Mouse (Mus musculus) kidney, embryonic 16.5 days (tissue): Measurements from ENCODE around the gene A830018L16Rik. TPM values are rescaled to one million over a fixed set of nuclear protein-coding genes. Genes with fewer than 3 reads are reported as not detected.
"Not testable (repeated sequence)": the region's sequence is repeated elsewhere in the genome, so short reads cannot be mapped to it uniquely, and the experiment has no call there.

Source experiments
- ATAC-seq: fragments of 200-750 bp; cut with Nextera tagmentation; 2 replicates; pipeline ENCODE4 v1.8.0; 2017; ENCODE audit warnings: moderate TSS enrichment; ENCODE audit not compliant: low FRiP score, low TSS enrichment
- H3K27ac ChIP-seq: fragments of 300-500 bp; sonication (generic); 2 replicates; pipeline ENCODE4 v1.5.1; 2014; ENCODE audit warnings: low read length
- H3K27me3 ChIP-seq: fragments of 300-500 bp; sonication (generic); 2 replicates; pipeline ENCODE4 v1.6.1; 2014; ENCODE audit warnings: low read length, control low read depth, mixed read lengths; ENCODE audit not compliant: insufficient read depth
- H3K36me3 ChIP-seq: fragments of 300-500 bp; sonication (generic); 2 replicates; pipeline ENCODE4 v1.6.1; 2014; ENCODE audit warnings: low read length, control low read depth, mixed read lengths; ENCODE audit not compliant: insufficient read depth
- H3K4me1 ChIP-seq: fragments of 300-500 bp; sonication (generic); 2 replicates; pipeline ENCODE4 v1.6.1; 2014; ENCODE audit warnings: low read length, control low read depth, mixed read lengths; ENCODE audit not compliant: insufficient read depth
- H3K4me2 ChIP-seq: fragments of 300-500 bp; sonication (generic); replicated peaks from 2 replicates; pipeline ENCODE4 v1.6.1; 2014; ENCODE audit warnings: low read depth, low read length
- H3K4me3 ChIP-seq: fragments of 300-500 bp; sonication (generic); 2 replicates; pipeline ENCODE4 v1.5.1; 2014; ENCODE audit warnings: mild to moderate bottlenecking, low read length
- H3K9ac ChIP-seq: fragments of 300-500 bp; sonication (generic); replicated peaks from 2 replicates; pipeline ENCODE4 v1.6.1; 2014; ENCODE audit warnings: low read length
- H3K9me3 ChIP-seq: fragments of 300-500 bp; sonication (generic); 2 replicates; pipeline ENCODE4 v1.6.1; 2016; ENCODE audit warnings: low read length, control low read depth
- WGBS: fragments of 180-500 bp; shearing (Covaris S2); extraction: QIAGEN DNeasy Blood & Tissue Kit; methylation state at CpG from one replicate; pipeline ENCODE4 v1.1.7; 2014; 5-methylcytosine and 5-hydroxymethylcytosine counted together
- polyA plus RNA-seq: library from polyadenylated mRNA; unstranded; fragments of >200 nt; fragmentation: Nextera tagmentation; extraction: Ambion mirVana; gene quantifications from 2 replicates; pipeline ENCODE4 v1.2.1, GENCODE M21; 2015

Gene A830018L16Rik
- polyA plus RNA-seq, 1 experiment from 2014 or later = 0.42 TPM

GRCm38 (mm10) chr1:11466325-11466724, 52.4 kb downstream of the A830018L16Rik start:
- H3K9me3 ChIP-seq = no peaks in the 10 kb centered on the region
- H3K4me2 ChIP-seq = no peak overlapping the region
- no peak overlapping the region for H3K9ac ChIP-seq
- H3K4me1 ChIP-seq = no peaks in the 10 kb centered on the region
- no peaks in the 10 kb centered on the region for H3K36me3 ChIP-seq
- ATAC-seq = no peak
- no peak overlapping the region for H3K27ac ChIP-seq
- WGBS = 68% methylated on average over 1 of the region's 1 CpGs
- H3K4me3 ChIP-seq = no peak overlapping the region
- no peaks in the 10 kb centered on the region for H3K27me3 ChIP-seq

DNA sequence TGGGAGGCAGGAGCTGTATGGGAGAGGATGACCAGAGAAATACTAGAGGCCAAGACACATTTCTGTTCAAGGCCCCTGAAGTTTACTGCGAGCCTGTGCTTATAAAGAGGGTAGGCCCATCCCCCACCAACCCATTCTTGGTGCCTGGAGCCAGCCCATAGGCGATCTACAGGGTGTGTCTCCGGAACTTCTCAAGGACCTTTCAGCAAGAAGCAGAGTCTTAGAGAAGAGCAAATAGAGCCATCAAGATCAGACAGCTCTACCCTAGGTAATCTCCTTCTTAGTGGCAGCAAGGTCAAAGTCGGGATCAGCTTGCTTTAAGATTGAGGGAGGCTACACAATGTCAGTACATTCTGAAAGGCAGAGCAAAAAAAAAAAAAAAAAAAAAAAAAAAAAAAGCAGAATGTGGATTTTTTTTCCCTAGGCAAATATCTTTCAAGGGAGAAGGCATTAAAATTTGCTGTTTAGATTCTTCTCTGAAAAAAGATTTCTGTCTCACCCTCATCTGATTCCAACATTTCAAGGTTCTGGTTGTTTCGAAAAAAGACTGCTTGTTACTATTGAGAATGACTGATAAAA, 53.2 kb downstream of the A830018L16Rik start:
- Histone ChIP-seq H3K27me3 (no peaks in the 10 kb centered on the region), H3K9me3 (no peaks in the 10 kb centered on the region), H3K4me3 (no peak overlapping the region), H3K4me2 (no peak overlapping the region), H3K9ac (no peak overlapping the region), H3K36me3 (no peaks in the 10 kb centered on the region), H3K27ac (no peak overlapping the region), H3K4me1 (no peaks in the 10 kb centered on the region)
- no peak for ATAC-seq
- WGBS = 61% methylated on average over 5 of the region's 5 CpGs

GRCm38 (mm10) chr1:11492936-11493335, 79.0 kb downstream of the A830018L16Rik start:
- 77% methylated on average over 2 of the region's 2 CpGs for WGBS
- Histone ChIP-seq H3K27me3 (no peaks in the 10 kb centered on the region), H3K4me2 (no peak overlapping the region), H3K36me3 (no peaks in the 10 kb centered on the region), H3K4me1 (no peaks in the 10 kb centered on the region), H3K27ac (no peak overlapping the region), H3K9me3 (no peaks in the 10 kb centered on the region), H3K9ac (no peak overlapping the region), H3K4me3 (no peak overlapping the region)
- no peak for ATAC-seq

DNA sequence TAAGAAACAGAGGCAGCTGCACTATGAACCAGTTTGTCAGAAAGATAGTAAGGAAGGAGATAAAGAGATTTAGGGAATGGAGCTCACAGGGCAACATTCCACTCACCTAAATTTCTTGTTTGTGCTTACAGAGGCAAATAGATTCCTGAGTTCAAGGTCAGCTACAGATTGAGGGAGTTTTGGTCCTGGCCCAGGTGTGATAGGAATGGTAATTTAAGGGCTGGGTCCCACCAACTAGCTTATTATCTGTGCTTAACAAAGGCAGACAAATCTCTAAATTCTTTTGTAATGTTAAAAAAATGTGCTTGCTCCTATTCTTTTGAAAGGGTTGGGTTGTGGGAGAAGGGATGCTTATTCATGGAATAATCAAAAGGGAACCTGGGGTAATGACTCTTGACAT, 87.7 kb downstream of the A830018L16Rik start:
- Histone ChIP-seq H3K4me1 (no peaks in the 10 kb centered on the region), H3K4me3 (no peak overlapping the region), H3K9me3 (no peaks in the 10 kb centered on the region), H3K36me3 (no peaks in the 10 kb centered on the region), H3K27me3 (no peaks in the 10 kb centered on the region), H3K9ac (no peak overlapping the region), H3K4me2 (no peak overlapping the region), H3K27ac (no peak overlapping the region)
- ATAC-seq = no peak

- H3K27me3 ChIP-seq, H3K27ac ChIP-seq, H3K4me3 ChIP-seq, ATAC-seq, H3K9me3 ChIP-seq, H3K9ac ChIP-seq, H3K4me2 ChIP-seq, H3K36me3 ChIP-seq, H3K4me1 ChIP-seq: not testable (repeated sequence)
- 72% methylated on average over 1 of the region's 1 CpGs for WGBS
Observed at GRCm38 (mm10) chr1:11549810-11550209, 135.9 kb downstream of the A830018L16Rik start.

DNA sequence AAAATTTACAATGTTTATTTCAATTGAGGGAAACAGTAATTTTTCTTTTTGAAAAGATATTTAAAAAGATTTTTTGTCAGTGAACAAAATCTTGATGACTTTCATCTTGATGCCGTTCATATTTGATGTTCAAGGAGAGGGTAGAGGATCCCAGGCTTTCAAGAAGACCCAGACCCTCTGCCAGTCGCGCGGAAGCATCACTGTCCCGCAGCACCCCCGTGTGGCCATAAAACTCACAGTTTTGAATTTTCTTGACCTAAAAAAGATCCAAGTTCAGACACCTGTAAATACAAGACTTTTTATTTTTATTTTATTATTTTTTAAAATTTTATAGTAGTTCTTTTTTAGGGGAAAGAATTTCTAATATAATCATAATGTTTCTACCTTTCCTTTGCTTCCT, 151.4 kb downstream of the A830018L16Rik start:
- no peak for ATAC-seq
- Histone ChIP-seq H3K27ac (no peak overlapping the region), H3K9me3 (no peaks in the 10 kb centered on the region), H3K36me3 (no peaks in the 10 kb centered on the region), H3K4me3 (no peak overlapping the region), H3K9ac (no peak overlapping the region), H3K4me2 (no peak overlapping the region), H3K27me3 (peaks cover 3% of the 10 kb centered on the region; the same call in 1 of the 2 replicates), H3K4me1 (no peaks in the 10 kb centered on the region)
- WGBS = 13% methylated on average over 6 of the region's 6 CpGs

DNA sequence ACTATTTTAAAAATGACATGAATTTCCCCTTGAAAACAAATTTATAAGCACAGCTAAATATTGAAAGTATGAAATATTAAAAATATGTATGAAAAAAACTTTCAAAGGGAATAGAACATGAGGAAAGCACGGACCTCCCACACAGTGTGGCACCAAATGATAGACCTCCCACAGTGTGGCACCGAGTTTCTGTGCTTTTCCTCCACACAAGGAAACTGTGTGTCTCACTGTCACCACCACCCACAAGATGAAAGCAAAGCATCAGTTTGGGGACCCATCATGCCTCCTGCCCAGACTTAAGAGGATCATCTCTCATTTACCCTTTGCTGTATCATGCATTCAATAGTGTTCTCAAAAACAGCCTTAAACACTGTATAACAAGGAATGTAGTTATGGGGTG, 152.8 kb downstream of the A830018L16Rik start:
- no peak for ATAC-seq
- Histone ChIP-seq H3K9me3 (no peaks in the 10 kb centered on the region), H3K4me1 (no peaks in the 10 kb centered on the region), H3K4me3 (no peak overlapping the region), H3K27ac (no peak overlapping the region), H3K9ac (no peak overlapping the region), H3K36me3 (no peaks in the 10 kb centered on the region), H3K4me2 (no peak overlapping the region), H3K27me3 (peaks cover 3% of the 10 kb centered on the region; the same call in 1 of the 2 replicates)
- 78% methylated on average over 2 of the region's 2 CpGs for WGBS

DNA sequence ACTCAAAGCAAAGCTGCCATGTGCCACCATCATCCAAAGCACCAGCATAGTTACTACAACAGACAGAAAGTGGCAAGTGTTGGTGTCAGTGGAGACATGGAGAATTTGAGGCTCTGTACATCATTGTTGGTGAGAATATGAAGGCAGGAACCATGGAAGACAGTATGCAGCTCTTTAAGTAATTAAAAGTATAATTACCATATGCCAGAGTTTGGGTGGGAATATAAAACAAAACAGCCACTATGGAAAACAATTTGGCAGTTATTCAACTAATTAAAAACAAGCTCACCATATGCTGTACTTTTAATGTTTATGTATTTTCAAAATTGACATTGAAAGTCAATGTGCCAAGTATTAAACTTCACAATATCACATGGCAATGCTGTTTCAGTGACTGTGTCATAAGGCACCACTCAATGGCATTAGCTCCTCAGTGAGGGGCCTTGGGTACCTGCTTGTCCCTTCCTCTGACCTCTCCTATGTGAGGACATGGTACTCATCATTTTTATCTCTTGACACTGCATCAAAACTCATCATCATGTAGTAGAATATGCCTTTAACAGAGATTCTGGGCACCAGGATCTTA, 153.5 kb downstream of the A830018L16Rik start:
- Histone ChIP-seq H3K9ac (no peak overlapping the region), H3K4me1 (no peaks in the 10 kb centered on the region), H3K9me3 (no peaks in the 10 kb centered on the region), H3K27ac (no peak overlapping the region), H3K27me3 (peaks cover 3% of the 10 kb centered on the region; the same call in 1 of the 2 replicates), H3K4me2 (no peak overlapping the region), H3K36me3 (no peaks in the 10 kb centered on the region), H3K4me3 (no peak overlapping the region)
- ATAC-seq = no peak

DNA sequence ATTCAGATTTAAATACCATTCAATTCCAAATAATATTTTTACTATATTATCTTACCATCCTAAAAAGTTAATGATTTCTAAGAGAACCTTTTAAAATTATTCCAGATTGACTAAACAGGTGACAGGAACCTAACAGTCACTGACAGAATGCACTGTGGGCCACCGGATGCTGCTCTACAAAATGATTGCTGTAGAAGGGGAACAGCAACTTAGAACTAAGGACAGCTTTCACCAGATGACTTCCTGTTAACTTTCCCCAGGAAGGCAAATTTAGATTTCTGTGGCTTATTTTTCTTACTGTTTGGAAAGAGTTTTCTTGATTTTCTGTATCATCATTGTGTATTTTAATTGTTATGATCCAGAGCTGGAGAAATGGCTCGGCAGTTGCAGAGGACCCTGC, 156.4 kb downstream of the A830018L16Rik start:
- Histone ChIP-seq H3K4me3 (no peak overlapping the region), H3K27me3 (no peaks in the 10 kb centered on the region), H3K4me1 (no peaks in the 10 kb centered on the region), H3K9me3 (no peaks in the 10 kb centered on the region), H3K27ac (no peak overlapping the region), H3K9ac (no peak overlapping the region), H3K36me3 (no peaks in the 10 kb centered on the region), H3K4me2 (no peak overlapping the region)
- WGBS = 84% methylated on average over 2 of the region's 2 CpGs
- ATAC-seq = no peak

GRCm38 (mm10) chr1:11573462-11573861, 159.6 kb downstream of the A830018L16Rik start:
- Histone ChIP-seq H3K27ac (no peak overlapping the region), H3K4me3 (no peak overlapping the region), H3K4me1 (no peaks in the 10 kb centered on the region), H3K4me2 (no peak overlapping the region), H3K9me3 (no peaks in the 10 kb centered on the region), H3K9ac (no peak overlapping the region), H3K36me3 (no peaks in the 10 kb centered on the region), H3K27me3 (no peaks in the 10 kb centered on the region)
- no peak for ATAC-seq
- WGBS = 81% methylated on average over 2 of the region's 2 CpGs
